20 mouse cellular contexts compared by ENCODE assay signal in genomic region chr1:77472566-77472965, GRCm38 (mm10). TPM values are rescaled to one million over a fixed set of nuclear protein-coding genes. Genes with fewer than 3 reads are reported as not detected.
DNase-seq lines count a peak whose midpoint lies in the region; ATAC-seq lines count a peak whose summit lies in the region.
"Had no signal": no experiment of that assay in that cellular context is flagged by ENCODE, and none has a peak within 500 bp of the region (broad histone marks: within the 10 kb centered on the region; RNA-seq: fewer than 3 reads in every experiment).

No protein-coding gene starts in this region.

- H3K4me2 ChIP-seq in forebrain, embryonic 14.5 days (ENCODE audit: low read length) = no peak overlapping the region
- H3K4me2 ChIP-seq: embryonic facial prominence, embryonic 13.5 days; embryonic facial prominence, embryonic 15.5 days; forebrain, embryonic 13.5 days had no signal

- H3K27me3 ChIP-seq in forebrain, embryonic 14.5 days (replicated peaks; ENCODE audit: control insufficient read depth, insufficient read depth, low read length) = no peaks in the 10 kb centered on the region
- H3K27me3 ChIP-seq: embryonic facial prominence, embryonic 13.5 days; embryonic facial prominence, embryonic 15.5 days; forebrain, embryonic 13.5 days had no signal

- DNase-seq in ES-CJ7 (ENCODE audit: low read depth, low spot score) (peak; percentile 66), ZHBTc4 (ENCODE audit: low read depth, low spot score) (peak; percentile 47)
- DNase-seq in heart, postnatal 36 days = no peak
- DNase-seq in forebrain, embryonic 14.5 days (ENCODE audit: low spot score) = no peak
- DNase-seq in gastrocnemius, postnatal 10 days = no peak
- DNase-seq: adrenal gland, adult 2 months; adrenal gland, postnatal 10 days; adrenal gland, postnatal 25 days; cerebellum, adult 11 months; cerebellum, adult 18-20 months; cerebellum, adult 8-10 months; cerebellum, adult 9-11 months; cerebellum, postnatal 14 days; cerebellum, postnatal 36 days; embryo, embryonic 11 days had no signal

- peaks cover 15% of the 10 kb centered on the region for H3K4me1 ChIP-seq in forebrain, embryonic 14.5 days (ENCODE audit: control insufficient read depth, insufficient read depth, low read length)

- WGBS in forebrain, embryonic 14.5 days = 43% methylated on average over 2 of the region's 2 CpGs

- intact Hi-C loops in heart, postnatal 36 days (cut with DNase I) = no loop called here

- no peak overlapping the region for H3K4me3 ChIP-seq in forebrain, embryonic 14.5 days (ENCODE audit: low read depth, low read length)
- H3K4me3 ChIP-seq: embryonic facial prominence, embryonic 13.5 days; embryonic facial prominence, embryonic 15.5 days; forebrain, embryonic 13.5 days had no signal

- no peak overlapping the region for H3K27ac ChIP-seq in forebrain, embryonic 14.5 days (ENCODE audit: low read depth, low read length)
- H3K27ac ChIP-seq: embryonic facial prominence, embryonic 13.5 days; embryonic facial prominence, embryonic 15.5 days; forebrain, embryonic 13.5 days had no signal

- no peaks in the 10 kb centered on the region for H3K9me3 ChIP-seq in forebrain, embryonic 14.5 days (replicated peaks; ENCODE audit: control insufficient read depth, low read length)
- H3K9me3 ChIP-seq: embryonic facial prominence, embryonic 13.5 days; embryonic facial prominence, embryonic 15.5 days; forebrain, embryonic 13.5 days had no signal

- H3K36me3 ChIP-seq in forebrain, embryonic 14.5 days (ENCODE audit: control insufficient read depth, insufficient read depth, low read length) = 0 out of 2 replicates have a peak, but pooled peaks cover 4% of the 10 kb centered on the region
- H3K36me3 ChIP-seq: embryonic facial prominence, embryonic 13.5 days; embryonic facial prominence, embryonic 15.5 days had no signal

- H3K9ac ChIP-seq in forebrain, embryonic 14.5 days (ENCODE audit: low read length) = no peak overlapping the region
- H3K9ac ChIP-seq: embryonic facial prominence, embryonic 13.5 days; embryonic facial prominence, embryonic 15.5 days; forebrain, embryonic 13.5 days had no signal

- ATAC-seq in forebrain, embryonic 14.5 days = no peak
- ATAC-seq: forebrain, embryonic 13.5 days; forebrain, embryonic 16.5 days had no signal

RNA-seq across cellular contexts. Expression of gene Epha4, which starts 42.3 kb away (rescaled TPM):
- 10 to 100 TPM; 21.9 to 26.5 TPM for total RNA-seq in heart, postnatal 36 days (2021)
- 85.7 and 89.1 TPM in 2 replicates for polyA plus RNA-seq in forebrain, embryonic 14.5 days (2014; fragmentation: Nextera tagmentation; extraction: Ambion mirVana)
- total RNA-seq in gastrocnemius, postnatal 10 days (2021) = 10 to 100 TPM in 1 of 2 experiments, 1 to 10 TPM in 1; 6.3 to 10.0 TPM
- total RNA-seq: MEL had no signal

Comparison
In these comparisons a context has a peak if more than half of its experiments do, and no peak if none do; other contexts are left out.
1. DNase-seq: peak in ES-CJ7 (single experiment) and ZHBTc4 (single experiment); none in heart, postnatal 36 days (0 of 2), forebrain, embryonic 14.5 days (single experiment) and gastrocnemius, postnatal 10 days (single experiment).